12 mouse cellular contexts compared by ENCODE assay signal in the genomic region with DNA sequence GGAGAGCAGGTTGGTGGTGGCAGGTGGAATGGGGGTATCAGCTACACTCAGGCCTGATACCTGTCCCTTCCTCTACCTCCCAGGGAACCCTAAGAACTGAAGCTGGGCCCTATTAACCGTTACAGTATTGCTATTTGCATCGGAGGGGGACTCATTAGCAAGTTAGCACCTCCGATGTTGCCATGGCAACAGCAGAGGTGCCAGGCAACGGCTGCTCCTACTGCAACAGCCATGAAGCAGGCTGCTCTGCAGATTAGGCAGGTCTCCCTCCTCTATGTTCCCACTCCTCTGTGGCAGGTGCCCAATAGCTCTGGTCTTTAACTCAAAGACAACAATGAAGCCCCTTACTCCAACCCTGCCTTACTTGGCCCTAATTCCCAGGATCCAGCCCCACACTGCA. TPM values are rescaled to one million over a fixed set of nuclear protein-coding genes. Genes with fewer than 3 reads are reported as not detected.
DNase-seq lines count a peak whose midpoint lies in the region; ATAC-seq lines count a peak whose summit lies in the region.
"Had no signal": no experiment of that assay in that cellular context is flagged by ENCODE, and none has a peak within 500 bp of the region (broad histone marks: within the 10 kb centered on the region; RNA-seq: fewer than 3 reads in every experiment).

No protein-coding gene starts in this region.

- WGBS in hindbrain, embryonic 12.5 days, result 4% methylated on average over 4 of the region's 4 CpGs
- 4% methylated on average over 4 of the region's 4 CpGs for WGBS in midbrain, embryonic 14.5 days

- peak overlapping the region; percentile 86 for H3K4me3 ChIP-seq in hindbrain, embryonic 12.5 days
- H3K4me3 ChIP-seq in midbrain, embryonic 14.5 days (replicated peaks; ENCODE audit: low read depth, low read length), result peak overlapping the region; percentile 91

- H3K4me2 ChIP-seq in hindbrain, embryonic 12.5 days (replicated peaks), result peak overlapping the region; percentile 84
- peak overlapping the region; percentile 80 for H3K4me2 ChIP-seq in midbrain, embryonic 14.5 days (ENCODE audit: low read length)

- H3K9ac ChIP-seq in hindbrain, embryonic 12.5 days, result peak overlapping the region; percentile 92
- H3K9ac ChIP-seq in midbrain, embryonic 14.5 days (replicated peaks; ENCODE audit: low read length), result peak overlapping the region; percentile 99

- H3K4me1 ChIP-seq in hindbrain, embryonic 12.5 days, result peaks cover 74% of the 10 kb centered on the region
- peaks cover 64% of the 10 kb centered on the region for H3K4me1 ChIP-seq in midbrain, embryonic 14.5 days (ENCODE audit: control insufficient read depth, insufficient read depth, low read length)

- 0 out of 2 replicates have a peak, but pooled peaks cover 2% of the 10 kb centered on the region for H3K36me3 ChIP-seq in hindbrain, embryonic 12.5 days
- H3K36me3 ChIP-seq in midbrain, embryonic 14.5 days (ENCODE audit: control insufficient read depth, insufficient read depth, low read length), result peaks cover 24% of the 10 kb centered on the region

- H3K27ac ChIP-seq in hindbrain, embryonic 12.5 days, result peak overlapping the region; percentile 78
- peak overlapping the region; percentile 73 for H3K27ac ChIP-seq in midbrain, embryonic 14.5 days (replicated peaks; ENCODE audit: low read depth, low read length)

- ATAC-seq in cerebellum, adult (ENCODE audit: insufficient number of reproducible peaks, low FRiP score, low TSS enrichment), result no peak
- ATAC-seq in hindbrain, embryonic 12.5 days (ENCODE audit: low FRiP score), result no peak
- no peak for ATAC-seq in midbrain, embryonic 14.5 days (ENCODE audit: low FRiP score, low TSS enrichment)

- no peaks in the 10 kb centered on the region for H3K9me3 ChIP-seq in hindbrain, embryonic 12.5 days (replicated peaks)
- H3K9me3 ChIP-seq in midbrain, embryonic 14.5 days (ENCODE audit: control insufficient read depth, low read length), result no peaks in the 10 kb centered on the region

- peaks cover 31% of the 10 kb centered on the region for H3K27me3 ChIP-seq in hindbrain, embryonic 12.5 days
- peaks cover 2% of the 10 kb centered on the region; the same call in 1 of the 2 replicates for H3K27me3 ChIP-seq in midbrain, embryonic 14.5 days (ENCODE audit: control insufficient read depth, insufficient read depth, low read length)

- DNase-seq in cerebellum, adult 9-11 months, result peak; percentile 57
- peak; percentile 59 for DNase-seq in R1 (ENCODE audit: low read depth, low spot score)
- DNase-seq in midbrain, embryonic 14.5 days, result peak; percentile 92
- no peak for DNase-seq in thymus, postnatal 4 days
- no peak for DNase-seq in urinary bladder, postnatal 25 days (ENCODE audit: low spot score)
- DNase-seq in embryo, embryonic 9.5 days (ENCODE audit: extremely low spot score), result no peak

RNA-seq across cellular contexts. Expression of a gene that starts 3.8 kb away (rescaled TPM):
- 49.1 and 53.8 TPM in 2 replicates for polyA plus RNA-seq in hindbrain, embryonic 12.5 days (2016; fragmentation: Nextera tagmentation; extraction: Ambion mirVana)
- polyA plus RNA-seq in midbrain, embryonic 14.5 days (2014; fragmentation: Nextera tagmentation; extraction: Ambion mirVana), result 112 and 126 TPM in 2 replicates

RNA-seq across cellular contexts. Expression of a gene that starts 28.7 kb away (rescaled TPM):
- not detected in 2 replicates for polyA plus RNA-seq in hindbrain, embryonic 12.5 days (2016; fragmentation: Nextera tagmentation; extraction: Ambion mirVana)
- 0.34 TPM in 1 of 2 replicates, not detected in the other for polyA plus RNA-seq in midbrain, embryonic 14.5 days (2014; fragmentation: Nextera tagmentation; extraction: Ambion mirVana)
- polyA plus RNA-seq: C2C12; erythroblast, embryonic 14.5 days; intestine, embryonic 14.5 days; limb, embryonic 14.5 days had no signal

RNA-seq across cellular contexts. Expression of a gene that starts 31.0 kb away (rescaled TPM):
- 48.0 and 48.8 TPM in 2 replicates for polyA plus RNA-seq in hindbrain, embryonic 12.5 days (2016; fragmentation: Nextera tagmentation; extraction: Ambion mirVana)
- 53.5 and 57.2 TPM in 2 replicates for polyA plus RNA-seq in midbrain, embryonic 14.5 days (2014; fragmentation: Nextera tagmentation; extraction: Ambion mirVana)

RNA-seq across cellular contexts. Expression of a gene that starts 44.0 kb away (rescaled TPM):
- polyA plus RNA-seq in hindbrain, embryonic 12.5 days (2016; fragmentation: Nextera tagmentation; extraction: Ambion mirVana), result not detected in 2 replicates
- polyA plus RNA-seq in midbrain, embryonic 14.5 days (2014; fragmentation: Nextera tagmentation; extraction: Ambion mirVana), result not detected in 2 replicates
- polyA plus RNA-seq: C2C12; erythroblast, embryonic 14.5 days; intestine, embryonic 14.5 days; limb, embryonic 14.5 days had no signal

RNA-seq across cellular contexts. Expression of a gene that starts 52.6 kb away (rescaled TPM):
- polyA plus RNA-seq in hindbrain, embryonic 12.5 days (2016; fragmentation: Nextera tagmentation; extraction: Ambion mirVana), result not detected in 2 replicates
- not detected in 2 replicates for polyA plus RNA-seq in midbrain, embryonic 14.5 days (2014; fragmentation: Nextera tagmentation; extraction: Ambion mirVana)
- polyA plus RNA-seq: C2C12; erythroblast, embryonic 14.5 days; intestine, embryonic 14.5 days; limb, embryonic 14.5 days had no signal

Comparison
In these comparisons a context has a peak if more than half of its experiments do, and no peak if none do; other contexts are left out.
1. DNase-seq: peak in cerebellum, adult 9-11 months (single experiment), R1 (single experiment) and midbrain, embryonic 14.5 days (single experiment); none in thymus, postnatal 4 days (single experiment), urinary bladder, postnatal 25 days (single experiment) and embryo, embryonic 9.5 days (single experiment).